Mouse (Mus musculus) hematopoietic stem cell, adult 5-6 weeks (primary cell): ENCODE results near the gene Hexim1. TPM values are rescaled to one million over a fixed set of nuclear protein-coding genes. Genes with fewer than 3 reads are reported as not detected.

ENCODE experiments used
- ATAC-seq, 2 experiments: fragments of 125-278 bp in 1 of 2; replicated peaks in 1 of 2; 2 replicates each; pipeline ENCODE4 v1.8.0; 2016 to 2017; ENCODE audit warnings: inconsistent platforms in 2 of 2, mild to moderate bottlenecking in 2 of 2, moderate number of reproducible peaks in 2 of 2, low read depth in 1 of 2, moderate TSS enrichment in 1 of 2; ENCODE audit not compliant: low FRiP score in 2 of 2, poor library complexity in 2 of 2, severe bottlenecking in 2 of 2, insufficient read depth in 1 of 2, low TSS enrichment in 1 of 2
- total RNA-seq: library from RNA; stranded (forward); fragments of 172-1452, 232-1000 nt; gene quantifications from 2 replicates; pipeline ENCODE4 v1.2.3, GENCODE M21; 2017

Gene Hexim1
- total RNA-seq = 34.1 and 55.9 TPM in 2 replicates

DNA sequence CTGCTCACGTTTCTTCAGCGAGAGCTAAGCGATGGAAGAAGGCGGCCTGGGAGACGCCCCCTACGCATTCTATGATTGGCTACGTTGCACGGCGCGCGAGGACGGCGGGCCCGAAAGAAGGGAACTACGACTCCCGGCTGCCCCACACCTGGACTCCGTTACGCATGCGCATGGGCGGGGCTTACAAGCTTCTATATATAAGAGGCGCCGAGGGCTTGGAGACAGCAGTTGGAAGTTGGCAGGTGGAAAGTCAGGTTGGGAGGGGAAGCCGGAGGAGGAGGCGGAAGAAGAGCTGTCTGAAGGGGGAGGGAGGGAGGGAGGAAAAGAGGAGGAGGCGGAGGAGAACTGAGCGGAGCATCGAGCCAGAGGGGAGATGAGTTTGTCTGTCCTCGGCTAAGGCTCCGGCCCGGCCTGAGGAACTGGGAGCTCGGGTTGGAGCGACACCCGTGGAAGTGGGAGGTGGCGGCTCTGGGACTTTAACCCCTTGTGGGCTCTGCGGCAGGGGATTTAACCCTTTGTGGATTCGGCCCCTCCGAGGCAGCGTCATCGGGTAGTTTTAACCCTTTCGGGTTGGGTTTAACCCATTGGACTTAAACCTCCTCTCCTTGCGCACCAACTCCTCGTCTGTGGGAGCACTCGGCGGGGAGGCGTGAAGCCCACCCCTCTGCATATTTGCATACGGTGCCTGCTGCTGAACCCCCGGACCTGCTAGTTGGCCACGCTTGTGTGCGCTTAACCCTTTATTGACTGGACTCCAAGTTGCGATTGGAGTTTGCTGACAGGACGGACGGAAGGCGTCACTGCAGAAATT lies at the start of gene Hexim1:
TSS of gene Hexim1 (plus strand) at position 224 of the 811 bp plus-strand sequence.
- ATAC-seq = peak; percentile 90 to 92

DNA sequence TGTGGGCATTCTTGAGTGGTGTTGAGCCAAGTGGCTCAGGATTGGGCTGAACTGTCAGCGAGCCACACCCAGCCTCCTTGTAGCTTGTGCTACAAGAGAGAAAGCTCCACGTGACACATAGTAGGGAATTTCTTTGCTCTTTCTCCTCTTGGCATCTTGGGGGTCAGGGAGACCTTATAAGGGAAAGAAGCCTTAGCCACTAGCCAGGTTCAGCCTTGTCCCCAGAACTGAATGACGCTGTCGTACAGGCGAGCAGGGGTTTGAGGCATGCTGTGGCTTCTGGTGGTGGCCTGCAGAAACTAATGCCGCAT lies 49.0 kb upstream of the Hexim1 start:
- no peak for ATAC-seq

DNA sequence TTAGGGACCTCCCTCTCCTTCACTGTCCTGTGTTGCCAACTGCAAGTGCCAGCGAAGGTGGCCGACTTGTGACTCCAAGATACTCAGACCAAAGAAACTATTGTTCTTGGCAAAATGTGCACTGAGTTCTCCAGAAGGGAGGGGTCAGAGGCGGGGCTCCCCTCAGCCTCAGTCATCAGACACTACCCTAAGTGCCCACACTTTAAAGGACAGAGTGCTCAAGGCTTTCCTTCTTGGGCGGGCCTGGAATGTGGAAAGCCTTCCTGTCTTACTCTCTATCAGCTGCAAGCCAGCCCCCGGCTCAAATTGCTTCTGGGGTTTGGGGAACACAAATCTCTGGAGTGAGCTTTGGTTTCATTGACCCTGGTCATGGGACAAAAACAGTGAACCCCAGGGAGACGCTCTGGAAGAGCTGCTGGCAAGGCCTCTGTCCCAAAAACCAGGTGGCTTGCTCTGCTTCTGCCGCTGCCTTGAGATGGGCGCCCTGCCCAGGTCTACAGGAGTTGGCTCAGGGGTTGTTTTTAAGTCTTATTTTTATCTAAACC lies 48.5 kb upstream of the Hexim1 start:
- ATAC-seq = no peak

DNA sequence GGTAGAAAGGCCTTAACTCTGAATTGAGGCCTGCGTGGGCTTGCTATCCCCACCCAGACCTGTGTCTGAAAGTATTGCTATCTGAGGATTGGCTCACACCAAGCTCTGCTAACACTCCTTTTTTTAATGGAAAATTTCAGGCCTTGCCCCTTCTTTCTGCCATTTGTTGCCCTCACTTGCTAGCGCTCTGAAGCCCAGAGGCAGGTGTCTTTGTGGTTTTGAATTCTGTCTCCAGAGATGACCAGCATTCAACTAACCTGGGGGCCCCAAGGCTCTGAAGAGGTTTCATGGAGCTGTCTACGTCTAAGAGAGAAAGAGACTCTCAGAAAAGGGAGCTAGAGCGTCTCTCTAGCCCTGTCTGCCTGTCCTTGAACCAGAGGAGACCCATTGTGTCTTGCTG lies 47.8 kb upstream of the Hexim1 start:
- no peak for ATAC-seq

DNA sequence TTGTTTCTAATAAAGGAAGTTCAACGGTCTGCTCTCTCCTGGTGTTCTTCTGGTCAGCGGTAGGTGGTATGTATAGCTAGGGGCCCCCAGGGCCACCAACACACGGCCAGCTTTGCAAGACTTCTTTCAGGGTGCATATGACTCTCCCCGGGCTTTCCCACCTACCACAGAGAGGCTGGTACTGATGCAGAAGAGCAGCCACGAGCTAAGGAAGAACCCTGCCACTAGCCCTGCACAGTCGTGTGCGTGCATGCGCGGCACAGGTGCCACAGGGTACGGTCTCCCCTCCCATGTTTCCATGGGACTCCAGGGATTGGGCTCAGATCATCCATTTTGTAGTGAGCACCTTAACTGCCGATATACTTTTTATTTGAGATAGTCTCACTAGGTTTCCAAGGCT lies 47.1 kb upstream of the Hexim1 start:
- ATAC-seq = no peak

DNA sequence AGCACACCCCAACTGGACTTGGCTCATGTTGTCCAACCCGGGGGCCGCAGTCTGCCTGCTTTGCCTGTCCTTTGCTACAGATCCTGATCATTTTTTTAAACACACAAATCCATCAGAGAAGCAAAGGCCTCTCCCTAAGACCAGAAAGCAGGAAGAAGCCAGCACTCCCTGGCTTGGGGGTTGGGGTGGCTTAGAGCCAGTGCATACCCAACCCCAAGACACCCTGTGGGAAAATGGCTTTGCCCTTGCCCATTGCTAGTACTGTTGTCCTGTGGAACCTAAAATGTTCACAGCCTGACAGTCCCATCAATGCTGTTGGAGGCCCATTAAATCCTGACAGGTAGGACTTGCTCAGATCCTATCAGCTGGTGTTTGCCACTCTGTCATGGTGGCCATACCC lies 46.3 kb upstream of the Hexim1 start:
- ATAC-seq = no peak

DNA sequence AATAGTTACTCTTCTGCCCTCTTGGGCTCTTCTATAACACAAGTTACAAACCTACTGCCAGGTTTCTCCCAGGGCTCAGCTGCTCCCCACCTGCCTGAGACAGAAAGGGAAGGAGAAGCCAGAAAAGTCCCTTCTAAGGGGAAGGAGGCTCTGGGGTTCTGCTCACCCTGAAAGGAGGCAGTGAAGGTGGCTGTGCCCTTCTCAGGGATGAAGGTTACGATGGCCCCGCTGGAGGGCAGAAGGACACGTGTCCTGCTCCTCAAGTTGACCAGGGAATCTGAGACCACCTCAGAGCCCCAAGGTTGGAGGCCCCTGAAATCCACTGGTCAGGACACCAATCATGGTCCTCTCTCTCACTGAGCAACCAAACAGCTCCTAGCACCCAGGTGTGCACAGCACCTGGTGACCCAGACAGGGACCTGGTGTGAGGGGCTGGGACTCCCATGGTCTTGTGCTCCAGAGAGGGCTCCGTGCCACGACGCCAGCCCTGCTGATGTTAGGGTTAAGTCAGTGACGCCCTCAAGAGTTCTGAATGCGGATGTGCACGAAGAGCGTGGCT lies 45.6 kb upstream of the Hexim1 start:
- no peak for ATAC-seq

DNA sequence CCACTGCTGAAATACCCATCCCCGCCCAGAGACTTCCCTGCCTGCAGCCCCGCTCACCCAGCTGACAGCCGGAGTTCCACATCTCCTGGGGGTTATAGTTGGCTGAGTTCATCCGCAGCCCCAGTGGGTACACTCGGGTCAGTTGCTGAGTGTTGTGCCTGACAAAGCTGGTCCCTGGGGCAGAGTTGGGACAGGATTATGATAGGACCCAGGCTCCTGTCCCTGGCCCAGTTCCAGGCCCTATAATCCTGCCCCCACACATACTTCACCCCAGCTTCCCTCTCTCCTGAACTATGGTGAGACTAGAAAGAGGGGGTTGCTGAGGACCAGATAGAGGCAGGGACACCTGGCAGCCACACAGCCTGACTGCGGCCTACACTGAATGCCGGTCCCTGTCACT lies 42.4 kb upstream of the Hexim1 start:
- ATAC-seq = no peak

DNA sequence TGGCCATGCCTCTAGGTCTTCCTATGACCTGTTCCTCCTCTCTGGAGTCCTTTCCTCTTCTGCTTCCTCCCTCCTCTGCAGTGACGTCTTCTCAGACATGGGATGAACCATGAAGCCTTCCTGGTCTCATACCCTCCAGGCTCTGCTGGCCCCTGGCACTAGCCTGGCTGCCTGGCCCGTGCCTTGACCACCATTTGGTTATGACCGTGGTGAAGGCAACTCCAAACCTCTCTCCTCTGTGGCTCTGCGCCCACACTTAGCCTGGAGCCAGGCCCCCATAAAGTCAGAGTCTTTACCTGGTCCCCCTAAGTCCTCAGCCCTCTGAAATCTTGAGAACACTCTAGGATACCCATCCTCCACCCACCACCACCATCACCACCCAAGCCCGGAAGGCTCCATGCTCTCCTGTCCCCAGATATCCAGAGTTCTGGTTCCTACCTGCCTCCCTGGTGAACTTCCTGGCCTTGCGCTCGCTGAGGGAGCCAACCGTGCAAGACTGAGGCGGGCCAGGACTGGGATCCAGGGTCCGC lies 41.8 kb upstream of the Hexim1 start:
- no peak for ATAC-seq

DNA sequence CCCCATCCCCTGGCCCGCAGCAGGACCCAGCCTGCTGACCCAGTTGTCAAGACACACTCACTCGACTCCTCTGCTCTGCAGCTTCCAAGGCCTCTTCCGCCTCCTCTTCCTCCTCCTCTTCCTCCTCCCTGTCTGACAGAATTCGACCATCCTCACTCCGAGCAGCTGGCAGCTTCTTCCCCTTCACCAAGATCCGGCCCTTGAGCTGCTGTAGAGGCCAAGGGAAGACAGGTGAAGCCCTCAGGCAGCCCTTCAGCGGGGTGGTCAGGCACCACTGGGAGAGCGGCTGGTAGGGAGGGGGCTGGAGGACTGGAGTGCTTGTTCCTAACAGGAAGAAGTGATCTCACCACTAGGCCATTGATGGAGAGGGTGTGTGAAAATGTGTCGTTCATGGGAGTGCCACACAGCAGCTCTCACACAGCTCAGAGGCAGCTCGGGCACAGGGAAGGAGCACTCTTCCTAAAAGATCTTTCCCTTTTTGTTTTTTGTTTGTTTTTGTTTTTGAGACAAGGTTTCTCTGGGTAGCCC lies 41.2 kb upstream of the Hexim1 start:
- ATAC-seq = no peak

DNA sequence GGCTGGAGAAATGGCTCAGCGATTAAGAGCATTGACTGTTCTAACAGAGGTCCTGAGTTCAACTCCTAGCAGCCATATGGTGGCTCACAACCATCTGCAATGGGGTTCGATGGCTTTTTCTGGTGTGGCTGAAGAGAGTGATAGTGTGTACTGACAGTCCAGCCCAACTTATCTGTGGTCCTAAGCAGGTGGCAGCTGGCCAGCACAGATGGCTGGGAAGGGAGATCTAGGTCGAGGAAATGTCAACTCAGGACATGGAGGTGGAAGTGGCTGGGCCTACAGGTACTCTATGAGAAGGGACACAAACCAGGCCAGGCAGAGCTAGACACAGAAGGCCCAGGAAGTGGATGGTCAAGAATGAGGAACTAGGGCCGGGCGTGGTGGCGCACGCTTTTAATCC lies 40.0 kb upstream of the Hexim1 start:
- no peak for ATAC-seq

DNA sequence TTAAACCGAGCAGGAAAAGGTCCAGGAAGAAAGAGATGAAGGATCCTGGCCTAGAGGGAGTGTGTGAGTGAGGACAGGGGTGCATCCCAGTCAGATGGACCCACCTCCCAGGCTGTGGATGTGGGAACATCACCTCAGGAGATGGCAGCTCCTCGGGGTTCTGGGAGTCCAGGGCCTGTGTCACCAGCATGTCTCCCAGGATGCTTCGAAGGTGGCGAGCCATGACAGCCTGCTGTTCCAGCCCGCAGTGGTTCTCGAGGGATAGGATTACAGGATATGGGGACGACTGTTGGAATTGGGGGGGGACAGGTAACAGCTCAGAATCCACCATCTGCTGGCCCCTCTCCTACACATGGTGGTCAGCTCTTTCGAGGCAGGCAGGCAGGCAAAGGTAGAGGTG lies 39.5 kb upstream of the Hexim1 start:
- ATAC-seq = no peak

DNA sequence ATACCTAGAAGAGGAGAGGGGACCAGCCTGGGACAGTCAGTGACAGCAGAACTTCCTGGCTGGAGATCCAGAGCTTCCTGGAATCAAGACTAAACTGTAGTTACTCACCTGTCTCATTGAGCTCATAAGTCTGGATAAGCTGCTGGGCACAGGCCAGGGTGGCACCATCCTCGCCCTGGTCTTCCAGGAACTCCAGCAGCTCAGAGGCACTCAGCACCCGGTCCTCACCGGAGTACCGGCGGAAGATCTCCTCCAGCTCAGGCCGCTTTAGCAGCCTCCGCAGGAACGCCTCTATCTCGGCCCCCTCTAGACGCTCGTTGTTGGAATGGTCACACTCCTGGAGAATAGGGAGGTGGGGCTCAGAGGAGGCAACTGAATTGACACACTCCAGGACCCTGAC lies 37.9 kb upstream of the Hexim1 start:
- ATAC-seq = no peak

DNA sequence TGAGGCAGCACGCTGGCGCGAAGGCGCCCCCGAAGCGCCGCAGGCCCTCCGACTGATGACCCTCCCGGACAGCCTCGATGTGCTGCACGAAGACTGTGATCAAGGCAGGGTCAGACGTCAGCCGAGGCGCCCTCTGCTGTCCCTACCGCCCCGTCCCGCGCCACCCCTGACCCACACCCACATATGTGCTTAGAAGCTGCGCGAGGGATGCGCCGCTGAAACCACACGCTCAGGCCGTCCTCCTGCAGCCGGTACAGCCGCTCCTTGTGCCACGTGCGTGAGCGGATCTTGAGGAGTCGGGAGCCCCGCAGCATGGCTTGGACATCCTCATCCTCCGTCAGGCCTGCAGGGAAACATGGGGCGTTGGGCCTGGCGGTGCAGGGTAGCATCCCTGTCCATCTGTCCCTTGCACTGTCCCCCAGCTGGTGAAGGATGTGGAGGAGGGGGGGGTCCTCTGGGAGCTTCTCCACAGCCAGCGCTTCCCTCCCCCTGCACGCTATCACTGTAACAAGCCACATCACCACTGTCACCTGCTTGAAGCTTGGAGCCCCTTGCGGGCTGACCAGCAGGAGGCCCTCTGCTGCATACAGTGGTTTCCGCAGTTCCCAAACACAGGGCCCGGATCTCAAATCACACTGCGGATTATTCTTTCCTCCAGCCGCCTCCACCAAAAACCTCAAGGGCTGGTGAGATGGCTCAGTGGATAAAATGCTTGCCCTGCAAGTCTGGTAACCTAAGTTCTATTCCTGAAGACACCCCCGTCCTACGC lies 35.5 kb upstream of the Hexim1 start:
- peak; percentile 44 to 49; a peak in 2 of 4 replicates for ATAC-seq

DNA sequence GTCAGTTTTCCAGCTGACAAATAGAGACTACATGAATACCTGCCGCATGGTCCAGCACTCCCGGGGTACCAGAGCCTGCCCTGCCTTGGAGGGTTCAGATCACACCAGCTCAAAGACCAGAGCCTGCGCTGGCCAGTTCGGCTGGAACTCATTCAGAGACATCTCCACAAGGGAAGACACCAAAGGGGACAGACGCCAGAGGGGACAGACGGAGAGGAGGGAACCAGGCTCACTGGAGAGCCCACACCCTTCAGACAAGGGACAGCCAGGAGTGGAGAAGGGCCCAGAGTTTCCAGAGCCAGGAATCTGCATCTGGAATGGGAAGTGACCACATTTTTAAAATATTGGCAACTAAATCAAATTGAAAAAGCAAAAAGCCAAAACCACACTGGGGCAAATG lies 34.4 kb upstream of the Hexim1 start:
- ATAC-seq = no peak

DNA sequence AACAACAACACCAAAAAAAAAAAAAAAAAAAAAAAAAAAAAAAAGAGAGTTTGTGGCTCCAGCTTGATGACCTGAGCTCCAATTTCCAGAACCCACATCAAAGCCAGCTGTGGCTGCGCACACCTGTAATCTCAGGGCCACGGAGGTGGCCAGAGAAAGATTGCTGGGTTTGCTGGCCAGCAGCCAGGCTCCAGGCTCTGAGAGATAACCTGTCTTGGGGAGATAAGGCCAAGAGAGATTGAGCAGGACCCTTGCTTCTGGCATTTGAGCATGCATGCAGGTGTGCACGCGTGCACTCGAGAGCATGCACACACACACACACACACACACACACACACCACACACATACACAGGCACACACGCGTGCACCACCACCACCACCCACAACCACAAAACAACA lies 22.7 kb upstream of the Hexim1 start:
- ATAC-seq = no peak

DNA sequence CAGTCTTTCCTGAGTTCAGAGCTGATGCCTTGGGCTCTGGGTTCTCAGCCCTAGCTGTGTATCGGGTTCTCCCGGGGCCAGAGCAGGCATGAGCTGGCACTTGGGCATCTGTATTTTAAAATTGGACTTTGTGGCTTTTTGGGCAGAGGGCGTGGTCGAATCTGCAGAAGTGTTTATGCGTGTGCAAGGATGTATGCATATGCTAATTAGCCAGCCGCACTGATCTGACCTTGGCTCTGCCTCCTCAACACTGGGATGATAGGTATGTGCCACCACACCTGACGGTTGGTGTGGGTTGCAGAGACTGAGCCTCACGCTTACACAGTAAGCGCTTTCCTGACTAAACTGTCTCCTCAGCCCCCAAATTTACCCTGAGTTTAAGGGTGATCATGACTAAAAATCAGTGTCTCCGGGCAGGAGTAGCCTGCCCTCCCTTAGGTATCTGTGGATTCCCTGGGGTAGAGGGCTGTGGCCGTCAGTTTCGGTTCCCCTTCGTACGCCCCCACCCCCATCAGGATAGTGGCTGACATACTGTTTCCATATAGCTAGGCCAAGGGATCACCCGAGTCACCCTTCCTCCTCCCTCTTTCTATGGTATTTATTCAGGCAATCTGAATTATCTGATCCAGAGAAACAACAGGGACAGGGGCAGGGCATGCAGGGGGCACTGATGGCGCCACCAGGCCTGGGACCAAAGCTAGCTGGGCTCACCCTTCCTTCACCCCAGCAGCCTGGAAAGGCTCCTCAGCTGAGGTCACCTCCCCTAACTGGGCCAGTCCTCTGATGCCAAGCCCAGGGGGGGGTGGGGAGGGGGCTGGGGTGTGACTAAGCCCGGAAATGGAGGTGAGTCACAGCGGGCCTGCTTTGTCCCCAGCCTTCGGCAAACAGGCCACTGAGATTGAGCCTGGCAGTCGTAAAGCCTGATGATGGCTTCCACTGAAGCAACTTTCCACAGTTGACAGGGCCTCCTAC lies 21.9 kb upstream of the Hexim1 start:
- no peak for ATAC-seq
